Mouse (Mus musculus) cerebellum, adult 8-10 months (tissue): ENCODE data around the gene Acbd7.

Source experiments
- DNase-seq: peaks from one replicate; pipeline ENCODE4 v3.0.0; 2022

Gene Acbd7

GRCm38 (mm10) chr2:3335611-3336301 is at the start of gene Acbd7:
Gene Acbd7 (plus strand): TSS chr2:3336168.
- DNase-seq = peak; percentile 38

GRCm38 (mm10) chr2:3286243-3286642 is 49.7 kb upstream of the Acbd7 start:
- no peak for DNase-seq

- no peak for DNase-seq
Observed at GRCm38 (mm10) chr2:3289581-3289980, 46.4 kb upstream of the Acbd7 start.

GRCm38 (mm10) chr2:3292170-3292569 is 43.8 kb upstream of the Acbd7 start:
- no peak for DNase-seq

- DNase-seq = no peak
Observed at GRCm38 (mm10) chr2:3295826-3296225, 40.1 kb upstream of the Acbd7 start.

GRCm38 (mm10) chr2:3305426-3306025 is 30.4 kb upstream of the Acbd7 start:
- DNase-seq = peak; percentile 63

GRCm38 (mm10) chr2:3323132-3323531 is 12.8 kb upstream of the Acbd7 start:
- DNase-seq = no peak

GRCm38 (mm10) chr2:3324381-3325130 is 11.4 kb upstream of the Acbd7 start:
- no peak for DNase-seq

GRCm38 (mm10) chr2:3326547-3326946 is 9.4 kb upstream of the Acbd7 start:
- DNase-seq = no peak

GRCm38 (mm10) chr2:3327351-3327750 is 8.6 kb upstream of the Acbd7 start:
- DNase-seq = peak; percentile 62

GRCm38 (mm10) chr2:3331071-3331703 is 4.8 kb upstream of the Acbd7 start:
- DNase-seq = no peak

GRCm38 (mm10) chr2:3332056-3332455 is 3.9 kb upstream of the Acbd7 start:
- no peak for DNase-seq

GRCm38 (mm10) chr2:3332484-3333242 is 3.3 kb upstream of the Acbd7 start, which contains the start of gene Rpp38:
Gene Rpp38 (minus strand): TSS chr2:3332643.
- DNase-seq = peak; percentile 95

GRCm38 (mm10) chr2:3333761-3334160 is 2.2 kb upstream of the Acbd7 start:
- no peak for DNase-seq

GRCm38 (mm10) chr2:3348422-3348821 is 12.5 kb downstream of the Acbd7 start:
- DNase-seq = no peak

- DNase-seq = no peak
Observed at GRCm38 (mm10) chr2:3348919-3349318, 13.0 kb downstream of the Acbd7 start.

- DNase-seq = no peak
Observed at GRCm38 (mm10) chr2:3353160-3353559, 17.2 kb downstream of the Acbd7 start.

GRCm38 (mm10) chr2:3355793-3356192 is 19.8 kb downstream of the Acbd7 start:
- no peak for DNase-seq

- DNase-seq = no peak
Observed at GRCm38 (mm10) chr2:3356311-3356710, 20.3 kb downstream of the Acbd7 start.

GRCm38 (mm10) chr2:3357887-3358286 is 21.9 kb downstream of the Acbd7 start:
- DNase-seq = no peak

GRCm38 (mm10) chr2:3361067-3361466 is 25.1 kb downstream of the Acbd7 start:
- no peak for DNase-seq

- DNase-seq = no peak
Observed at GRCm38 (mm10) chr2:3365127-3365526, 29.2 kb downstream of the Acbd7 start.
